Mouse (Mus musculus) brain, adult 2 months (tissue): ENCODE data around the gene Teddm2.

Source experiments
- DNase-seq: peaks from one replicate; pipeline ENCODE4 v3.0.0; 2011; ENCODE audit warnings: low read depth, low spot score

Teddm2 gene

DNA sequence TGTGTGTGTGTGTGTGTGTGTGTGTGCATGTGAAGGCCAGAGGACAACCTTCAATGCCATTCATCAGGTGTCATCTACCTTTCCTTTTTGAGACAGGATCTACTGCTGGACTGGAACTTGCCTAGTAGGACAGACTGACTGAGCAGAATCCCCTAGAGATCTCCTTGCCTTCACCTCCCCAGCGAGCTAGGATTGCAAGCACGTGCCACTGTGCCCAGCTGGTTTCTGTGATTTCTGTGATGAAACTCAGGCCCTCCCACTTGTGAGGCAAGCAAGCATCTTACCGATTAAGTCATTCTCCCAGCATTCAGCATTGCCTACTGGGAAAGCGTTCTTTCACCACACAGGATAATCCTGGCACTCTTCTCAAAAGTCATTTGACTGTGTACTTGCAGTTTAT lies 69.3 kb downstream of the Teddm2 start:
- DNase-seq, result no peak

DNA sequence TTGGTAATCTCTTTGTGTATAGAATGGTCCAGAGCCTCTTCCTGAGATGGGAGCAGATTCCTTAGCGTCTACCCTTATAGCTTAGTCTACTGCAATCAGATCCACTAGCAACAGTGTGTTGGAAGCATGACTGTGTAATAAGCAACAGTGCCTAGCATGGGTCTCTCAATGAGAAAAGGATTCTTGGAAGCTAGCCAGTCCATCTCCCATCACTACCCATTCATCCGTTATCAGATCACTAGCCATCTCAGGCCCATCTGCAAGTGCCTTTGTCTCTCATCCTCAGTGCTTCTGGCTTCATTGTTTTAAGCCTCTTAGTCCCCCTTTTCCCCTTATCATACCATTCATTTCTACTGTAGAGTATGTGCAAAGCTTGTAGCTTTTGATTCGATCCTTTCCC lies 79.8 kb downstream of the Teddm2 start:
- DNase-seq, result no peak

DNA sequence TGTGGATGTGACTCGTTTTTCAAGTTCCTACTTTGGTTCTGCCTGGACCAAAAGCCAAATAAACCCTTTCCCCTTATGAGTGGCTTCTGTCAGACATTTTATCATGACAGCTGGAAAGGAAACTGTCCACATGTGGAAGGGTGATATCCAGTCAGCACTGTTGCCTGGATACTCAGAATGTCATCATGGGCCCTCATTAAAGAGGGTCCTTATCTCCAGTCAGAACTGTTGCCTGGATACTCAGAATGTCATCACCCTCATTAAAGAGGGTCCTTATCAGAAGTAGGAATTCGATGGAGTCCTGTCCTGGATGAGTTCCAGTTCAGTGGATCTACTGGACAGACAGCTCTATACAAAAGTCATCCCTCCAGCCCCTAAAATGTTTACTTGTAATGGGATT lies 85.8 kb downstream of the Teddm2 start:
- no peak for DNase-seq

DNA sequence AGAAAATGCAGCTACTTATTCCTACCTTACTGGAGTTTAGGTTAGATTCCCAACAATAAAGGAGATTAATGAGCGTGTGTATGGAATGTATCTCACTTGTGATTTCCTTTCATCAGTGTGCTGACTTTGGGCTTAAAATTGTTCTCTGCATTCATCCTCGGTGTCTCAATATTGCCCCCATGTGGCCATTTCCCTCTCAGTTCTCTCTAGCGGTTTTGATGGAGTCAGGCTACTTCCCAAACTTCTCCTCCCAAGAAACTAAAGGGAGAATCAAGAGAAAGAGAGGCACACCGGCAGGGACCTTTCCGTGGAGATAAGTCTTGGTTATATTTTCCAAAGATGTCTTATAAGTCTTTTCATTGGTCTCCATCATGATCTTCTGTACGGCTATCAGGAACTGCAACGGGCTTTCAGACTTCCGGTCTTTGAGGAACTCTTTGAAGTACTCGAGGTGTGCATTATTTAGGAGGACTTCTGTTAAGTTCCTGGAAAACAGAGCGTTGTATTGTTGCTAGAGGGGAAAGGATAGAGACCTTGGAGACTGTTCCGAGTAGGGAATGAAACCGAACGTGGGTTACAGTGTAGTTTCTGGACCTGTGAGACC lies 92.5 kb downstream of the Teddm2 start:
- DNase-seq, result peak; percentile 72

DNA sequence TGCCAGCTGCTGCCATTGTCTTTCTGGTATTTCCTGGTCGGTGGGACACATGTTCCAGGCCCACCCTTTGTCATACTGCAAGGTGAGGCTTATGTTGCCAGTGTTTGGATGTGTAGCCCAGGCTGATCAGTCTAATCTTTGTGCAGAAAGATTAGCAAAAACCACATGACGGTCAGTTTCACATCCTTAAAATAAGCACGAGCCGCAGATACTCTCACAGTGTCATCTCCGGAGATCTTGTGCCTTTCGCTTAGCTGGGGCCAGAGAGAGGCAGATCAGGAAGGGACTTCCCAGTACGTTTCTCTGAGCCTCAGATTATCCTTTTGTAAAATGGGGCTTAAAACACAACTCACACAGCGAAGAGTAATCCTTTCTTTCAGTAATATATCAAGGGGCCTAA lies 96.5 kb downstream of the Teddm2 start:
- no peak for DNase-seq

DNA sequence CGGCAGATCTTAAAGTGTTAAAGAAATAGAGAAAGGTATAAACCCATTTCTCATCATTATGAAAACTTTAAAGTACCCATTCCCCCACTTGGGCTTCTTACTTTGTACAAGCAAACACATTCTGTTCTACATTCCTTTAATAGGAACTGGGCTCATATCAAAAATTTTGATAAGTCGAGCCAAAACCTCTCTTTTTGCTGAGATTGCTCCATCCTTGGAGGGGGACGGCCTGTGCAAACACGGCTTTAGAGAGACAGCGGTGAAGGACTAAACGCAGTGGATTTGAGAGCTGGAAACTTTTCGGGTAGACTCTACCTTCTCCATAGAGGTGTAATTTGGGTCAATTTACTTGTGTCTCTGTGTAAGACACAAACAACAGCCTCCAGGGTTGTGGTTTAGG lies 97.3 kb downstream of the Teddm2 start:
- no peak for DNase-seq
